ENCODE assay signal across 9 mouse cellular contexts in the genomic region with DNA sequence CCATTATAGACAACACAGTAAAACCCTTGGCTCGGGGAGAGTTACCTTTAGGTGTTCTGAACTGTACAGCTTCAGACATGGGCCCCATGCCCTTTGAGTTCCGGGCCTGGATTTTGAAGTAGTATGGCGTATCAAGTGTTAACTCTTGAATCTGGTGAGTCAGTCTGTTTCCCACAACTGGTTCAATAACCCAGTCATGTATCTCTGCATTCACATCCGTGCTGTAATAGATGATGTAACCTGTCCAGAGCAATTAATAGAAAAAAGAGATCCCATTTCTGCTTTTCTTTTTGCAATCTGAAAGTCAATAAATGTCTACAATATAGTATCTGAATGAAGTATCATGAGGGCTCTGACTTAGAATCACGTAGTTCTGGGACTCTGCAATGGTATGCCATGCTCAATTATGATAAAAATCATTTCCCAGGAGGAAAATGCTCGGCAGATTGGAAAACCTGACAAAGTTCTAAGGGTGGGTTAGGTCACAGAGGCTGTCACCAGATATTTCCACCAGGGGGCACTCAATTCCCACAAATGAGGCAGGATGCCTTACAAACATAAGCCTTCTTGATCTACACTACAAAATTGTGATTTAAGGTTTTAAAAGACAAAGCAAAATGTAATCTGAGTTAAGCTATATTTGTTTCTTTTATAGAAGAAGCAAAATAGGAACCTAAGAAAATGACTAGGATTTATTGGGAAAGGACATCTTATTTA.
DNase-seq lines count a peak whose midpoint lies in the region; ATAC-seq and TF ChIP-seq lines count a peak whose summit lies in the region.
"Had no signal": no experiment of that assay in that cellular context is flagged by ENCODE, and none has a peak within 500 bp of the region (broad histone marks: within the 10 kb centered on the region; RNA-seq: fewer than 3 reads in every experiment).

No protein-coding gene starts in this region.

- H3K79me2 ChIP-seq in CH12.LX (replicated peaks; ENCODE audit: control insufficient read depth, extremely low read depth, insufficient read depth, poor library complexity, severe bottlenecking) = no peaks in the 10 kb centered on the region

- in situ Hi-C loops in CH12.LX (cut with MboI; ENCODE audit: low pct_ligation_motif_present, low pct_unique_long_range_greater_than_20kb, low sequenced_read_pairs) = no loop called here

- no peak for TF ChIP-seq POLR2A in CH12.LX (IDR thresholded peaks at IDR 0.05; ENCODE audit: low read depth, low read length)
- TF ChIP-seq POLR2A in bone marrow, adult 2 months (IDR thresholded peaks at IDR 0.05; ENCODE audit: borderline replicate concordance, control insufficient read depth, low read depth, low read length) = no peak

- 73% methylated on average over 6 of the region's 6 CpGs for WGBS in hindbrain, embryonic 11.5 days
- 69% methylated on average over 6 of the region's 6 CpGs for WGBS in hindbrain, embryonic 13.5 days
- WGBS in bone marrow, adult 2 months = 42% methylated on average over 6 of the region's 6 CpGs
- 63% methylated on average over 6 of the region's 6 CpGs for WGBS in embryonic facial prominence, embryonic 14.5 days
- WGBS in lung, postnatal 0 days = 60% methylated on average over 6 of the region's 6 CpGs

- H3K36me3 ChIP-seq in hindbrain, embryonic 11.5 days (ENCODE audit: control insufficient read depth, insufficient read depth, low read length) = no peaks in the 10 kb centered on the region
- H3K36me3 ChIP-seq in hindbrain, embryonic 13.5 days = peaks cover 43% of the 10 kb centered on the region
- H3K36me3 ChIP-seq in CH12.LX (replicated peaks in 1 of 2; ENCODE audit: control insufficient read depth in 1 of 2, insufficient read depth in 1 of 2, low read length in 1 of 2) = no peaks in the 10 kb centered on the region
- peaks cover 57% of the 10 kb centered on the region for H3K36me3 ChIP-seq in embryonic facial prominence, embryonic 14.5 days (ENCODE audit: control insufficient read depth, insufficient read depth, low read length)
- peaks cover 12% of the 10 kb centered on the region for H3K36me3 ChIP-seq in lung, postnatal 0 days (ENCODE audit: insufficient read depth, low read length)

- peak; percentile 40 to 92; a peak in 3 of 4 replicates for TF ChIP-seq CTCF in CH12.LX (conservative IDR thresholded peaks at IDR 0.05 in 1 of 2, IDR thresholded peaks at IDR 0.05 in 1 of 2; ENCODE audit: low read depth in 2 of 2, low read length in 2 of 2)
- peak; percentile 26; the same call in 1 of the 2 replicates for TF ChIP-seq CTCF in bone marrow, adult 2 months (IDR thresholded peaks at IDR 0.05; ENCODE audit: control insufficient read depth, insufficient read depth, low read length)
- peak; percentile 79 for TF ChIP-seq CTCF in lung, postnatal 0 days (IDR thresholded peaks at IDR 0.05)

- peak; percentile 94 for TF ChIP-seq RAD21 in CH12.LX (IDR thresholded peaks at IDR 0.05; ENCODE audit: low read depth, low read length)

- ATAC-seq in hindbrain, embryonic 11.5 days (ENCODE audit: low FRiP score) = no peak
- ATAC-seq in hindbrain, embryonic 13.5 days (ENCODE audit: low FRiP score) = no peak
- no peak for ATAC-seq in embryonic facial prominence, embryonic 14.5 days (ENCODE audit: low read depth)
- no peak for ATAC-seq in lung, postnatal 0 days

- no peaks in the 10 kb centered on the region for H3K27me3 ChIP-seq in hindbrain, embryonic 11.5 days (ENCODE audit: control insufficient read depth, insufficient read depth, low read length)
- H3K27me3 ChIP-seq in hindbrain, embryonic 13.5 days = no peaks in the 10 kb centered on the region
- no peaks in the 10 kb centered on the region for H3K27me3 ChIP-seq in CH12.LX (replicated peaks)
- no peaks in the 10 kb centered on the region for H3K27me3 ChIP-seq in embryonic facial prominence, embryonic 14.5 days (replicated peaks; ENCODE audit: control insufficient read depth, insufficient read depth, low read length)
- no peaks in the 10 kb centered on the region for H3K27me3 ChIP-seq in lung, postnatal 0 days (replicated peaks; ENCODE audit: insufficient read depth, low read length)
- H3K27me3 ChIP-seq: embryonic facial prominence, embryonic 13.5 days had no signal

- no peak overlapping the region for H3K9ac ChIP-seq in hindbrain, embryonic 11.5 days (ENCODE audit: low read depth, low read length)
- no peak overlapping the region for H3K9ac ChIP-seq in hindbrain, embryonic 13.5 days
- H3K9ac ChIP-seq in CH12.LX (ENCODE audit: insufficient read depth, low read depth) = no peak overlapping the region
- H3K9ac ChIP-seq in embryonic facial prominence, embryonic 14.5 days (ENCODE audit: low read depth, low read length) = no peak overlapping the region
- H3K9ac ChIP-seq in lung, postnatal 0 days (replicated peaks; ENCODE audit: low read depth) = no peak overlapping the region
- H3K9ac ChIP-seq: embryonic facial prominence, embryonic 13.5 days had no signal

- no peak overlapping the region for H3K4me2 ChIP-seq in hindbrain, embryonic 11.5 days (replicated peaks; ENCODE audit: low read depth, low read length)
- no peak overlapping the region for H3K4me2 ChIP-seq in hindbrain, embryonic 13.5 days
- H3K4me2 ChIP-seq in CH12.LX (ENCODE audit: insufficient read depth, low read depth, poor library complexity, severe bottlenecking) = no peak overlapping the region
- no peak overlapping the region for H3K4me2 ChIP-seq in embryonic facial prominence, embryonic 14.5 days (ENCODE audit: low read depth, low read length)
- H3K4me2 ChIP-seq in lung, postnatal 0 days (replicated peaks; ENCODE audit: low read depth, low read length) = no peak overlapping the region
- H3K4me2 ChIP-seq: embryonic facial prominence, embryonic 13.5 days had no signal

- TF ChIP-seq EP300 in CH12.LX (IDR thresholded peaks at IDR 0.05; ENCODE audit: low read length) = no peak
- no peak for TF ChIP-seq EP300 in lung, postnatal 0 days (IDR thresholded peaks at IDR 0.05)

- H3K9me3 ChIP-seq in hindbrain, embryonic 11.5 days (ENCODE audit: control insufficient read depth, low read length) = no peaks in the 10 kb centered on the region
- no peaks in the 10 kb centered on the region for H3K9me3 ChIP-seq in hindbrain, embryonic 13.5 days
- no peaks in the 10 kb centered on the region for H3K9me3 ChIP-seq in CH12.LX (replicated peaks; ENCODE audit: low read length)
- H3K9me3 ChIP-seq in embryonic facial prominence, embryonic 14.5 days (ENCODE audit: control insufficient read depth, low read length) = no peaks in the 10 kb centered on the region
- H3K9me3 ChIP-seq in lung, postnatal 0 days (ENCODE audit: low read length) = no peaks in the 10 kb centered on the region
- H3K9me3 ChIP-seq: embryonic facial prominence, embryonic 13.5 days had no signal

- dilution Hi-C loops in CH12.LX (cut with MboI; ENCODE audit: extremely low pct_ligation_motif_present, extremely low pct_unique_long_range_greater_than_20kb, low sequenced_read_pairs) = no loop called here

- no peak overlapping the region for H3K27ac ChIP-seq in hindbrain, embryonic 11.5 days (ENCODE audit: low read depth, low read length)
- no peak overlapping the region for H3K27ac ChIP-seq in hindbrain, embryonic 13.5 days
- H3K27ac ChIP-seq in CH12.LX (ENCODE audit: insufficient read depth, low read depth) = no peak overlapping the region
- no peak overlapping the region for H3K27ac ChIP-seq in bone marrow, adult 2 months (ENCODE audit: control insufficient read depth, insufficient read depth, low read depth, low read length, poor library complexity)
- no peak overlapping the region for H3K27ac ChIP-seq in embryonic facial prominence, embryonic 14.5 days (replicated peaks; ENCODE audit: low read depth, low read length)
- no peak overlapping the region for H3K27ac ChIP-seq in lung, postnatal 0 days (ENCODE audit: low read length)
- H3K27ac ChIP-seq: embryonic facial prominence, embryonic 13.5 days had no signal

- no peak overlapping the region for H3K4me3 ChIP-seq in hindbrain, embryonic 11.5 days (ENCODE audit: low read depth, low read length)
- H3K4me3 ChIP-seq in hindbrain, embryonic 13.5 days = no peak overlapping the region
- no peak overlapping the region for H3K4me3 ChIP-seq in CH12.LX (replicated peaks in 1 of 3; ENCODE audit: low read depth in 2 of 3, low read length in 2 of 3, poor library complexity in 1 of 3)
- H3K4me3 ChIP-seq in bone marrow, adult 2 months (replicated peaks; ENCODE audit: control insufficient read depth, low read depth, low read length) = no peak overlapping the region
- H3K4me3 ChIP-seq in embryonic facial prominence, embryonic 14.5 days (ENCODE audit: low read depth, low read length) = no peak overlapping the region
- H3K4me3 ChIP-seq in lung, postnatal 0 days (ENCODE audit: low read depth, low read length) = no peak overlapping the region
- H3K4me3 ChIP-seq: embryonic facial prominence, embryonic 13.5 days had no signal

- no peaks in the 10 kb centered on the region for H3K4me1 ChIP-seq in hindbrain, embryonic 11.5 days (replicated peaks; ENCODE audit: control insufficient read depth, insufficient read depth, low read length)
- H3K4me1 ChIP-seq in hindbrain, embryonic 13.5 days (replicated peaks) = no peaks in the 10 kb centered on the region
- H3K4me1 ChIP-seq in CH12.LX (ENCODE audit: control insufficient read depth in 1 of 2, insufficient read depth in 2 of 2) = peaks cover 5 to 22% of the 10 kb centered on the region in 2 experiments; a peak in 3 of 4 replicates
- H3K4me1 ChIP-seq in bone marrow, adult 2 months (ENCODE audit: control insufficient read depth, insufficient read depth, low read length) = no peaks in the 10 kb centered on the region; the same call in 1 of the 2 replicates
- H3K4me1 ChIP-seq in embryonic facial prominence, embryonic 14.5 days (ENCODE audit: control insufficient read depth, insufficient read depth, low read length) = no peaks in the 10 kb centered on the region
- no peaks in the 10 kb centered on the region for H3K4me1 ChIP-seq in lung, postnatal 0 days (ENCODE audit: insufficient read depth, low read depth, low read length)
- H3K4me1 ChIP-seq: embryonic facial prominence, embryonic 13.5 days had no signal

- DNase-seq in hindbrain, embryonic 11.5 days (ENCODE audit: low spot score) = peak; percentile 78
- DNase-seq in CH12.LX (ENCODE audit: extremely low read depth) = peak; percentile 67
- peak; percentile 53 for DNase-seq in embryonic facial prominence, embryonic 14.5 days (ENCODE audit: low spot score)
- peak; percentile 54 for DNase-seq in kidney, postnatal 14 days
- DNase-seq in lung, postnatal 0 days (ENCODE audit: low spot score) = peak; percentile 56
- DNase-seq in thymus, postnatal 10 days (ENCODE audit: low spot score in 2 of 2) = peak; percentile 12 to 42

TF ChIP-seq in CH12.LX, 34 proteins besides CTCF, POLR2A, EP300 and RAD21 (continues in another document):
- TF ChIP-seq SMC3 (IDR thresholded peaks at IDR 0.05; ENCODE audit: low read depth, low read length) (peak; percentile 77), POLR2AphosphoS2 (IDR thresholded peaks at IDR 0.05; ENCODE audit: low read depth, low read length) (no peak), MXI1 (IDR thresholded peaks at IDR 0.05; ENCODE audit: low read depth, low read length) (no peak), ZC3H11A (IDR thresholded peaks at IDR 0.05; ENCODE audit: low read depth, low read length) (peak; percentile 15; the same call in 1 of the 2 replicates), IRF4 (IDR thresholded peaks at IDR 0.05; ENCODE audit: low read depth, low read length) (0 out of 2 replicates have a peak, but pooled peaks have one; percentile 22), USF1 (IDR thresholded peaks at IDR 0.05; ENCODE audit: low read depth, low read length) (no peak)

Comparison
In these comparisons a context has a peak if more than half of its experiments do, and no peak if none do; other contexts are left out.
1. DNase-seq: peak in every context shown above with its lines; median percentile 78 in hindbrain, embryonic 11.5 days; 67 in CH12.LX; 56 in lung, postnatal 0 days; 54 in kidney, postnatal 14 days; 53 in embryonic facial prominence, embryonic 14.5 days; 27 in thymus, postnatal 10 days.
2. CTCF ChIP-seq: peak in every context shown above with its lines; median percentile 79 in lung, postnatal 0 days; 66 in CH12.LX; 26 in bone marrow, adult 2 months.